Mouse (Mus musculus) cerebellum, postnatal 10 days (tissue): ENCODE data around the gene Apol7b.

Experiments
- DNase-seq, 2 experiments: peaks; one replicate each; pipeline ENCODE4 v3.0.0; 2021; ENCODE audit warnings: mixed read lengths in 2 of 2

The Apol7b gene

GRCm38 (mm10) chr15:77384340-77385030 is 62.8 kb downstream of the Apol7b start:
- peak; percentile 54 to 68 for DNase-seq

- no peak for DNase-seq
These were observed 64.4 kb downstream of the Apol7b start for GRCm38 (mm10) chr15:77382880-77383279.

- no peak for DNase-seq
These were observed 64.9 kb downstream of the Apol7b start for GRCm38 (mm10) chr15:77382271-77382850.

GRCm38 (mm10) chr15:77381481-77381880 is 65.8 kb downstream of the Apol7b start:
- no peak for DNase-seq

- DNase-seq = no peak
These were observed 67.4 kb downstream of the Apol7b start for GRCm38 (mm10) chr15:77379921-77380320.

- no peak for DNase-seq
These were observed 69.9 kb downstream of the Apol7b start for GRCm38 (mm10) chr15:77377419-77377818.

- DNase-seq = peak; percentile 82 to 87
These were observed 70.4 kb downstream of the Apol7b start for GRCm38 (mm10) chr15:77376920-77377319.
